8 mouse cellular contexts compared by ENCODE assay signal in the genomic region with DNA sequence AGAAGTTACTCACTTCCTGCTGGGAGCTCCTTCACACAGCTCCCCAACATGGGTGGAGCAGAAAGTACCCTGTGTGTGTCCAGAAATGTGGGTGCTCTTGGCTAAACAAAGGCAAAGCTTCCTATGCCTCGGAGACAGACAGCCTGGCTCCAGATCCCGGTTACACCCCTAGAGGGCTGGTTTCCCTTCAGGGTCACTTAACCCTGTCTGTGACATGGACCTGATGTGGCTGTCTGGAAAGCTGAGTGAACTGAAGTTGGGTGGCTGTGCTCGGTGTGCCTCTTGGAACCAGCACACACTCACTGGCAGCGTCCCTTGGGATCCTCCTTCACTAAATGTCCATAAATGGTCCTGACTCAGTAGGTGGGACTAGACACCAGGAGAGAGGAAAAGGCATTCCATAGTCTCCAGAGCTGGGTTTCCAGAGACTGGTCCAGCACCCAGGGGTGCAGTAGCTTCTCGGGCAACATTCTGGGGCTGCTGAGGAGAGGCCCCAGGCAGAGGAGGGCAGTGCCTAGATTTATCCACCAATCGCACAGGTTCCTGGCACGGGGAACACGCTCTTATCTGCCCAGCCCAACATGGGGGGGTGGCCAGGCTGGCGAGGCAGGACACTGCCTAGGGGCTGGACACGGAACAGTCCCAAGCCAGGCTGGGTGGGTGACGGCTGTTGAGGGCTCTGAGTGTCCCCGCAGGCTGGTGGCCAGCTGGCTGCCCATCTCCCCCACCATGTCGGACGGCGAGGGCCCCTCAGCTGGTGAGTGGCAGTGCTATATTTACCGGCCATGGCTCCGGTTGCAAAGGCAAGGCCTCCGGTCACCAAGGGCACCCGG. TPM values are rescaled to one million over a fixed set of nuclear protein-coding genes. Genes with fewer than 3 reads are reported as not detected.
DNase-seq lines count a peak whose midpoint lies in the region; ATAC-seq lines count a peak whose summit lies in the region.

A gene (plus strand): TSS at position 362 of the 833 bp plus-strand sequence.

- no peak within 1 kb of the TSS for H3K4me2 ChIP-seq in hindbrain, embryonic 15.5 days
- H3K4me2 ChIP-seq in midbrain, embryonic 14.5 days (ENCODE audit: low read length), result no peak within 1 kb of the TSS

- no peak within 1 kb of the TSS for H3K4me3 ChIP-seq in hindbrain, embryonic 15.5 days
- H3K4me3 ChIP-seq in midbrain, embryonic 14.5 days (replicated peaks; ENCODE audit: low read depth, low read length), result no peak within 1 kb of the TSS

- no peaks in the 10 kb centered on the region for H3K27me3 ChIP-seq in hindbrain, embryonic 15.5 days
- H3K27me3 ChIP-seq in midbrain, embryonic 14.5 days (ENCODE audit: control insufficient read depth, insufficient read depth, low read length), result no peaks in the 10 kb centered on the region

- intact Hi-C loops in left cerebral cortex, postnatal 36 days (cut with DNase I), result no loop called here

- H3K9me3 ChIP-seq in hindbrain, embryonic 15.5 days, result no peaks in the 10 kb centered on the region
- no peaks in the 10 kb centered on the region for H3K9me3 ChIP-seq in midbrain, embryonic 14.5 days (ENCODE audit: control insufficient read depth, low read length)

- no peak for ATAC-seq in hindbrain, embryonic 15.5 days (ENCODE audit: low FRiP score, low read depth)
- no peak for ATAC-seq in midbrain, embryonic 14.5 days (ENCODE audit: low FRiP score, low TSS enrichment)

- no peak within 1 kb of the TSS for H3K9ac ChIP-seq in hindbrain, embryonic 15.5 days
- H3K9ac ChIP-seq in midbrain, embryonic 14.5 days (replicated peaks; ENCODE audit: low read length), result no peak within 1 kb of the TSS

- 0 out of 2 replicates have a peak, but pooled peaks cover 7% of the 10 kb centered on the region for H3K4me1 ChIP-seq in hindbrain, embryonic 15.5 days (replicated peaks)
- no peaks in the 10 kb centered on the region for H3K4me1 ChIP-seq in midbrain, embryonic 14.5 days (ENCODE audit: control insufficient read depth, insufficient read depth, low read length)

- H3K27ac ChIP-seq in hindbrain, embryonic 15.5 days (replicated peaks), result no peak within 1 kb of the TSS
- no peak within 1 kb of the TSS for H3K27ac ChIP-seq in midbrain, embryonic 14.5 days (replicated peaks; ENCODE audit: low read depth, low read length)

- peak; percentile 26 to 48 for DNase-seq in urinary bladder, adult 18-20 months (ENCODE audit: low spot score in 2 of 2)
- DNase-seq in urinary bladder, postnatal 10 days (ENCODE audit: low spot score), result no peak
- peak; percentile 54 for DNase-seq in gastrocnemius, postnatal 10 days
- DNase-seq in left cerebral cortex, postnatal 36 days (ENCODE audit: low spot score in 2 of 2), result no peak
- no peak for DNase-seq in midbrain, embryonic 14.5 days
- no peak for DNase-seq in thymus, postnatal 14 days
- no peak for DNase-seq in spleen, postnatal 36 days (ENCODE audit: low spot score in 2 of 2)

- H3K36me3 ChIP-seq in hindbrain, embryonic 15.5 days, result no peaks in the 10 kb centered on the region
- H3K36me3 ChIP-seq in midbrain, embryonic 14.5 days (ENCODE audit: control insufficient read depth, insufficient read depth, low read length), result no peaks in the 10 kb centered on the region

- WGBS in hindbrain, embryonic 15.5 days, result 71% methylated on average over 19 of the region's 19 CpGs
- WGBS in midbrain, embryonic 14.5 days, result 74% methylated on average over 19 of the region's 19 CpGs

RNA-seq across cellular contexts. Expression of the gene that starts here (rescaled TPM):
- total RNA-seq in gastrocnemius, postnatal 10 days (2021), result 100 to 1,000 TPM; 127 to 132 TPM
- 58.2 and 60.4 TPM in 2 replicates for polyA plus RNA-seq in hindbrain, embryonic 15.5 days (2015; fragmentation: Nextera tagmentation; extraction: Ambion mirVana)
- 10 to 100 TPM; 59.3 to 64.2 TPM for total RNA-seq in left cerebral cortex, postnatal 36 days (2021)
- polyA plus RNA-seq in midbrain, embryonic 14.5 days (2014; fragmentation: Nextera tagmentation; extraction: Ambion mirVana), result 45.2 and 49.3 TPM in 2 replicates

Comparison
In these comparisons a context has a peak if more than half of its experiments do, and no peak if none do; other contexts are left out.
1. DNase-seq: peak in urinary bladder, adult 18-20 months (2 of 2) and gastrocnemius, postnatal 10 days (single experiment); none in urinary bladder, postnatal 10 days (single experiment), left cerebral cortex, postnatal 36 days (0 of 2), midbrain, embryonic 14.5 days (single experiment), thymus, postnatal 14 days (single experiment) and spleen, postnatal 36 days (0 of 2).